Mouse (Mus musculus) gastrocnemius, postnatal 36 days (tissue): ENCODE results near the gene Rpl5. TPM values are rescaled to one million over a fixed set of nuclear protein-coding genes. Genes with fewer than 3 reads are reported as not detected.
A peak's percentile ranks its signal among the peaks of the same experiment; 100 is the strongest.

Experiments used
- DNase-seq, 2 experiments: peaks; one replicate each; pipeline ENCODE4 v3.0.0; 2022
- intact Hi-C: fragments of 180-260 bp; cut with DNase I; formaldehyde crosslinking; loops from one replicate; pipeline ENCODE4 v1.15.1; 2025
- long read RNA-seq, 2 experiments: library from polyadenylated mRNA; stranded (forward); transcript quantifications; one replicate each; pipeline ENCODE4 v2.0.0; 2021
- total RNA-seq, 2 experiments: library from RNA; stranded (reverse); gene quantifications; 2 replicates each; pipeline ENCODE4 v1.2.3; 2021

Rpl5 gene
- total RNA-seq: 10 to 100 TPM; 28.8 to 36.7 TPM
- long read RNA-seq, experiment 1, transcript Rpl5-204 (3 exons, 1,024 nt): major isoform, 901 of 993 reads
- long read RNA-seq, experiment 1, transcript Rpl5-201 (8 exons, 2,045 nt): minor isoform, 50 of 993 reads
- long read RNA-seq, experiment 1, transcript Rpl5-205 (2 exons, 815 nt): minor isoform, 14 of 993 reads
- long read RNA-seq, experiment 1, partial matches to known transcripts: 17 of 993 reads
- long read RNA-seq, experiment 1, other reads (novel, unspliced or antisense): 11 of 993 reads
- long read RNA-seq, experiment 2, transcript Rpl5-201 (8 exons, 2,045 nt): minor isoform, 57 of 1,562 reads
- long read RNA-seq, experiment 2, transcript Rpl5-204 (3 exons, 1,024 nt): major isoform, 1,462 of 1,562 reads
- long read RNA-seq, experiment 2, transcript Rpl5-205 (2 exons, 815 nt): minor isoform, 16 of 1,562 reads
- long read RNA-seq, experiment 2, partial matches to known transcripts: 22 of 1,562 reads
- long read RNA-seq, experiment 2, other reads (novel, unspliced or antisense): 5 of 1,562 reads

GRCm38 (mm10) chr5:107900206-107901013 is at the start of gene Rpl5:
TSS of gene Rpl5 (plus strand) at chr5:107900502.
- intact Hi-C loops: no loop called here
- DNase-seq: peak; percentile 93

- DNase-seq: peak in 1 of 2 experiments; percentile 17
- intact Hi-C loops: no loop called here
Observed at GRCm38 (mm10) chr5:107853807-107854206, 46.5 kb upstream of the Rpl5 start.

GRCm38 (mm10) chr5:107854556-107854955 is 45.7 kb upstream of the Rpl5 start:
- intact Hi-C loops: no loop called here
- no peak for DNase-seq

GRCm38 (mm10) chr5:107855546-107855945 is 44.8 kb upstream of the Rpl5 start:
- no peak for DNase-seq
- intact Hi-C loops: no loop called here

- intact Hi-C loops: no loop called here
- no peak for DNase-seq
Observed at GRCm38 (mm10) chr5:107858963-107859362, 41.3 kb upstream of the Rpl5 start.

- intact Hi-C loops: no loop called here
- DNase-seq: no peak
Observed at GRCm38 (mm10) chr5:107863971-107864370, 36.3 kb upstream of the Rpl5 start.

- intact Hi-C loops: no loop called here
- no peak for DNase-seq
Observed at GRCm38 (mm10) chr5:107866127-107867126, 33.9 kb upstream of the Rpl5 start.

GRCm38 (mm10) chr5:107867970-107868904 is 32.1 kb upstream of the Rpl5 start:
- peak; percentile 30 to 53 for DNase-seq

GRCm38 (mm10) chr5:107868905-107869424 is 31.3 kb upstream of the Rpl5 start:
- DNase-seq: peak; percentile 85 to 87
- intact Hi-C loops: loop anchor here (2.0 kb wide), 1 partner anchor 140 kb away; no protein-coding TSS in a partner anchor

More at GRCm38 (mm10) chr5:107867970-107868904, 32.1 kb upstream of the Rpl5 start:
- intact Hi-C loops: loop anchor here (2.0 kb wide), 1 partner anchor 139 kb away; no protein-coding TSS in a partner anchor

GRCm38 (mm10) chr5:107869701-107870100 is 30.6 kb upstream of the Rpl5 start:
- intact Hi-C loops: loop anchor here (2.0 kb wide), 1 partner anchor 141 kb away; no protein-coding TSS in a partner anchor
- no peak for DNase-seq

GRCm38 (mm10) chr5:107873330-107873729 is 27.0 kb upstream of the Rpl5 start:
- no peak for DNase-seq
- intact Hi-C loops: no loop called here

- DNase-seq: no peak
Observed at GRCm38 (mm10) chr5:107873886-107874302, 26.4 kb upstream of the Rpl5 start.

GRCm38 (mm10) chr5:107874561-107875260 is 25.6 kb upstream of the Rpl5 start, which contains the start of gene Evi5:
TSS of gene Evi5 (minus strand) at chr5:107875107.
- intact Hi-C loops: no loop called here
- DNase-seq: no peak

More at GRCm38 (mm10) chr5:107873886-107874302, 26.4 kb upstream of the Rpl5 start:
- intact Hi-C loops: no loop called here

GRCm38 (mm10) chr5:107875261-107875611 is 25.1 kb upstream of the Rpl5 start:
- intact Hi-C loops: no loop called here
- no peak for DNase-seq

GRCm38 (mm10) chr5:107877053-107877452 is 23.2 kb upstream of the Rpl5 start:
- DNase-seq: no peak
- intact Hi-C loops: no loop called here

- intact Hi-C loops: no loop called here
- no peak for DNase-seq
Observed at GRCm38 (mm10) chr5:107880710-107881109, 19.6 kb upstream of the Rpl5 start.

GRCm38 (mm10) chr5:107889994-107890888 is 10.1 kb upstream of the Rpl5 start:
- DNase-seq: no peak
- intact Hi-C loops: loop anchor here (10.0 kb wide), 1 partner anchor 285 kb away; no protein-coding TSS in a partner anchor
